Mouse (Mus musculus) MEL (cell line): ENCODE results near the gene March6. TPM values are rescaled to one million over a fixed set of nuclear protein-coding genes. Genes with fewer than 3 reads are reported as not detected.
A peak's percentile ranks its signal among the peaks of the same experiment; 100 is the strongest.

Experiments
- DNase-seq: peaks from one replicate; pipeline ENCODE4 v3.0.0; 2011; ENCODE audit warnings: low read depth, low spot score
- H3K27ac ChIP-seq: 2 replicates; pipeline ENCODE4 v1.5.1; 2012; ENCODE audit warnings: low read depth, mild to moderate bottlenecking, control low read depth, low read length, moderate library complexity; ENCODE audit not compliant: control insufficient read depth
- H3K27me3 ChIP-seq, 2 experiments: fragments of 150-350 bp in 1 of 2; sonication (generic) in 1 of 2; 2 replicates each; pipeline ENCODE4 v1.6.1; 2012; ENCODE audit warnings: low read length in 2 of 2, mild to moderate bottlenecking in 2 of 2, improper control_type of control experiment in 1 of 2, moderate library complexity in 1 of 2; ENCODE audit not compliant: insufficient read depth in 2 of 2, control insufficient read depth in 1 of 2
- H3K36me3 ChIP-seq, 2 experiments: 2 replicates each; pipeline ENCODE4 v1.6.1; 2012 to 2014; ENCODE audit warnings: low read length in 2 of 2, improper control_type of control experiment in 1 of 2, inconsistent platforms in 1 of 2, mild to moderate bottlenecking in 1 of 2; ENCODE audit not compliant: insufficient read depth in 2 of 2, control insufficient read depth in 1 of 2
- H3K4me1 ChIP-seq, 2 experiments: fragments of 150-350 bp in 1 of 2; sonication (generic) in 1 of 2; 2 replicates each; pipeline ENCODE4 v1.6.1; 2012; ENCODE audit warnings: low read length in 2 of 2, improper control_type of control experiment in 1 of 2, mild to moderate bottlenecking in 1 of 2; ENCODE audit not compliant: insufficient read depth in 2 of 2, control insufficient read depth in 1 of 2
- H3K4me3 ChIP-seq, 2 experiments: fragments of 150-350 bp in 1 of 2; sonication (generic) in 1 of 2; 2 replicates each; pipeline ENCODE4 v1.5.1; 2012; ENCODE audit warnings: low read depth in 2 of 2, low read length in 2 of 2, mild to moderate bottlenecking in 2 of 2, moderate library complexity in 2 of 2, control low read depth in 1 of 2, improper control_type of control experiment in 1 of 2; ENCODE audit not compliant: control insufficient read depth in 1 of 2, insufficient read depth in 1 of 2
- H3K79me2 ChIP-seq: 2 replicates; pipeline ENCODE4 v1.6.1; 2012; ENCODE audit warnings: mild to moderate bottlenecking, low read length, moderate library complexity; ENCODE audit not compliant: control insufficient read depth, poor library complexity, insufficient read depth
- H3K9ac ChIP-seq: 2 replicates; pipeline ENCODE4 v1.6.1; 2012; ENCODE audit warnings: low read depth, mild to moderate bottlenecking, control low read depth, low read length, moderate library complexity; ENCODE audit not compliant: control insufficient read depth, poor library complexity, severe bottlenecking
- H3K9me3 ChIP-seq: fragments of 150-350 bp; sonication (generic); replicated peaks from 2 replicates; pipeline ENCODE4 v1.6.1; 2012; ENCODE audit warnings: mild to moderate bottlenecking, low read length, improper control_type of control experiment, moderate library complexity; ENCODE audit not compliant: insufficient read depth
- BHLHE40 ChIP-seq: IDR thresholded peaks from 2 replicates; pipeline ENCODE4 v1.6.1; 2012; ENCODE audit warnings: low read depth, mild to moderate bottlenecking, inconsistent platforms, low read length, improper control_type of control experiment, borderline replicate concordance
- CHD1 ChIP-seq: IDR thresholded peaks from 2 replicates; pipeline ENCODE4 v1.6.1; 2012; ENCODE audit warnings: low read depth, mild to moderate bottlenecking, inconsistent platforms, low read length, improper control_type of control experiment
- CHD2 ChIP-seq: IDR thresholded peaks from 2 replicates; pipeline ENCODE4 v1.6.1; 2011; ENCODE audit warnings: low read length, improper control_type of control experiment
- EP300 ChIP-seq, 2 experiments: IDR thresholded peaks; 2 replicates each; pipeline ENCODE4 v1.6.1; 2011; ENCODE audit warnings: improper control_type of control experiment in 2 of 2, low read length in 2 of 2, low read depth in 1 of 2, mild to moderate bottlenecking in 1 of 2
- ETS1 ChIP-seq: IDR thresholded peaks from 2 replicates; pipeline ENCODE4 v1.6.1; 2012; ENCODE audit warnings: low read depth, mild to moderate bottlenecking, inconsistent platforms, low read length, improper control_type of control experiment, moderate library complexity
- GATA1 ChIP-seq: IDR thresholded peaks from 2 replicates; pipeline ENCODE4 v1.6.1; 2011; ENCODE audit warnings: low read depth, low read length, improper control_type of control experiment
- HCFC1 ChIP-seq: IDR thresholded peaks from 2 replicates; pipeline ENCODE4 v1.6.1; 2012; ENCODE audit warnings: low read depth, mild to moderate bottlenecking, inconsistent platforms, low read length, improper control_type of control experiment, moderate library complexity
- JUND ChIP-seq: IDR thresholded peaks from 2 replicates; pipeline ENCODE4 v1.6.1; 2011; ENCODE audit warnings: low read depth, mild to moderate bottlenecking, improper control_type of control experiment, low read length
- MAFK ChIP-seq: IDR thresholded peaks from 2 replicates; pipeline ENCODE4 v1.6.1; 2011; ENCODE audit warnings: low read depth, mild to moderate bottlenecking, low read length, improper control_type of control experiment, borderline replicate concordance
- MAX ChIP-seq: IDR thresholded peaks from 2 replicates; pipeline ENCODE4 v1.6.1; 2011; ENCODE audit warnings: low read length, improper control_type of control experiment
- MAZ ChIP-seq: IDR thresholded peaks from 2 replicates; pipeline ENCODE4 v1.6.1; 2012; ENCODE audit warnings: low read depth, mild to moderate bottlenecking, inconsistent platforms, low read length, improper control_type of control experiment
- MXI1 ChIP-seq: IDR thresholded peaks from 2 replicates; pipeline ENCODE4 v1.6.1; 2011; ENCODE audit warnings: mild to moderate bottlenecking, low read depth, low read length, improper control_type of control experiment
- MYB ChIP-seq: IDR thresholded peaks from 2 replicates; pipeline ENCODE4 v1.6.1; 2011; ENCODE audit warnings: mild to moderate bottlenecking, low read depth, low read length, improper control_type of control experiment
- MYC ChIP-seq: IDR thresholded peaks from 2 replicates; pipeline ENCODE4 v1.6.1; 2011; ENCODE audit warnings: low read depth, mild to moderate bottlenecking, low read length, improper control_type of control experiment, moderate library complexity
- NELFE ChIP-seq: IDR thresholded peaks from 2 replicates; pipeline ENCODE4 v1.6.1; 2011; ENCODE audit warnings: low read depth, low read length, improper control_type of control experiment
- NRF1 ChIP-seq: IDR thresholded peaks from 2 replicates; pipeline ENCODE4 v1.6.1; 2014; ENCODE audit warnings: low read depth, mild to moderate bottlenecking, inconsistent platforms, low read length, improper control_type of control experiment, moderate library complexity; ENCODE audit not compliant: poor library complexity, insufficient read depth, severe bottlenecking
- POLR2A ChIP-seq, 2 experiments: IDR thresholded peaks; 2 replicates each; pipeline ENCODE4 v1.6.1; 2011 to 2012; ENCODE audit warnings: low read length in 2 of 2, mild to moderate bottlenecking in 2 of 2, control low read depth in 1 of 2, improper control_type of control experiment in 1 of 2, low read depth in 1 of 2, moderate library complexity in 1 of 2; ENCODE audit not compliant: control insufficient read depth in 1 of 2, insufficient read depth in 1 of 2, poor library complexity in 1 of 2
- POLR2AphosphoS2 ChIP-seq: IDR thresholded peaks from 2 replicates; pipeline ENCODE4 v1.6.1; 2011; ENCODE audit warnings: low read length, improper control_type of control experiment
- POLR2AphosphoS5 ChIP-seq: IDR thresholded peaks from 2 replicates; pipeline ENCODE4 v1.6.1; 2012; ENCODE audit warnings: low read depth, borderline replicate concordance, mild to moderate bottlenecking, inconsistent platforms, low read length, moderate library complexity, mixed read lengths
- RAD21 ChIP-seq: IDR thresholded peaks from 2 replicates; pipeline ENCODE4 v1.6.1; 2011; ENCODE audit warnings: mild to moderate bottlenecking, low read depth, low read length, improper control_type of control experiment
- RCOR1 ChIP-seq: IDR thresholded peaks from 2 replicates; pipeline ENCODE4 v1.6.1; 2012; ENCODE audit warnings: low read depth, mild to moderate bottlenecking, inconsistent platforms, low read length, improper control_type of control experiment
- SIN3A ChIP-seq: IDR thresholded peaks from 2 replicates; pipeline ENCODE4 v1.6.1; 2012; ENCODE audit warnings: low read length, improper control_type of control experiment, inconsistent platforms
- TAL1 ChIP-seq: IDR thresholded peaks from 2 replicates; pipeline ENCODE4 v1.6.1; 2012; ENCODE audit warnings: mild to moderate bottlenecking, inconsistent platforms, low read length, moderate library complexity, mixed read lengths
- TBP ChIP-seq: IDR thresholded peaks from 2 replicates; pipeline ENCODE4 v1.8.0; 2011; ENCODE audit warnings: low read depth, low read length, improper control_type of control experiment
- TCF12 ChIP-seq: IDR thresholded peaks from 2 replicates; pipeline ENCODE4 v1.6.1; 2014; ENCODE audit warnings: low read depth, mild to moderate bottlenecking, inconsistent platforms, low read length, improper control_type of control experiment, moderate library complexity
- ZC3H11A ChIP-seq: IDR thresholded peaks from 2 replicates; pipeline ENCODE4 v1.6.1; 2012; ENCODE audit warnings: low read depth, mild to moderate bottlenecking, inconsistent platforms, low read length, improper control_type of control experiment
- ZKSCAN1 ChIP-seq: IDR thresholded peaks from 2 replicates; pipeline ENCODE4 v1.6.1; 2012; ENCODE audit warnings: low read depth, mild to moderate bottlenecking, inconsistent platforms, low read length, improper control_type of control experiment, moderate library complexity
- ZMIZ1 ChIP-seq: IDR thresholded peaks from 2 replicates; pipeline ENCODE4 v1.6.1; 2012; ENCODE audit warnings: low read depth, mild to moderate bottlenecking, inconsistent platforms, low read length, improper control_type of control experiment, moderate library complexity
- ZNF384 ChIP-seq: IDR thresholded peaks from 2 replicates; pipeline ENCODE4 v1.6.1; 2012; ENCODE audit warnings: low read depth, mild to moderate bottlenecking, inconsistent platforms, low read length, improper control_type of control experiment
- polyA plus RNA-seq, 2 experiments: library from polyadenylated mRNA; stranded (reverse) in 1 of 2; unstranded in 1 of 2; fragments of >175 nt in 1 of 2; fragments of >200 nt in 1 of 2; gene quantifications; 2 replicates each; pipeline versions ENCODE4 v1.2.1 to v1.2.4; 2012; ENCODE audit warnings: low replicate concordance in 2 of 2, low read depth in 1 of 2; ENCODE audit not compliant: insufficient read length in 2 of 2, insufficient read depth in 1 of 2, missing spikeins in 1 of 2
- total RNA-seq: library from RNA; depleted of rRNA; stranded (reverse); fragments of 300-350 nt; gene quantifications from 2 replicates; pipeline ENCODE4 v1.2.3, GENCODE M21; 2012

March6 gene
- total and polyA plus RNA-seq, 3 experiments: 37.9 to 114 (median 62.5) TPM

- TF ChIP-seq CHD1 (peak; percentile 58; the same call in 1 of the 2 replicates), ZMIZ1 (0 out of 2 replicates have a peak, but pooled peaks have one; percentile 54), MAZ (peak; percentile 56; the same call in 1 of the 2 replicates), RCOR1 (peak; percentile 39; the same call in 1 of the 2 replicates), HCFC1 (peak; percentile 32; the same call in 1 of the 2 replicates), BHLHE40 (peak; percentile 54; the same call in 1 of the 2 replicates), NRF1 (peak; percentile 24; the same call in 1 of the 2 replicates), MXI1 (peak; percentile 85), MAFK (0 out of 2 replicates have a peak, but pooled peaks have one; percentile 12), POLR2A (IDR thresholded peaks at IDR 0.05; ENCODE audit: control insufficient read depth in 1 of 2, insufficient read depth in 1 of 2, low read depth in 1 of 2, low read length in 2 of 2, poor library complexity in 1 of 2) (0 out of 4 replicates have a peak, but pooled peaks of 1 of the 2 experiments have one; percentile 33), TCF12 (peak; percentile 49)
These were observed 3.8 kb upstream of the March6 start (continued) for GRCm38 (mm10) chr15:31534421-31535258.

DNA sequence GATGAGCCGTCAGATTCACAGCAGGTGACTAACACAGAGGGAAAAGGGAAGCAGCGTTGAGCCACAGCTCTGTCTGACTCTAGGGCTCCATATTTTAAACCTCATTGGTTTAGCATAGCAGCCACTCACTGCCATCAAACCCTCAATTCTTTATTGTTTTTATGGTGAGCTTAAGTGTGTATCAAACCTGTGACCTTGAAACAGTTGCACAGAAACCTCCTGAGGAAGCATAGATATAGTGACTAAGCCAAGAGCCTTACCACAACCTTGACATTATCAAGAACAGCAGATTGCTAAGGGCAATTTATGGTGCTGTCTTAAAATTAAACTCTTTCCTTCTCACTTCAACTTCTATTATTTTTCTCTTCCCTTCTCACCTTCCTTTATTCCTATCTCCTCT is 2.7 kb upstream of the March6 start:
- H3K4me3 ChIP-seq: no peak overlapping the region
- DNase-seq: peak; percentile 97
- peak overlapping the region; percentile 97 for H3K9ac ChIP-seq
- no peaks in the 10 kb centered on the region for H3K27me3 ChIP-seq
- peaks cover 31% of the 10 kb centered on the region for H3K79me2 ChIP-seq
- H3K4me1 ChIP-seq: peaks cover 41 to 42% of the 10 kb centered on the region in 2 experiments
- peak; percentile 43; the same call in 1 of the 2 replicates for TF ChIP-seq MXI1
- TF ChIP-seq TCF12: peak; percentile 100
- TF ChIP-seq ETS1: peak; percentile 98
- TF ChIP-seq ZMIZ1: no peak
- peak in 1 of 2 experiments; percentile 40; a peak in 1 of 4 replicates for TF ChIP-seq POLR2A (IDR thresholded peaks at IDR 0.05; ENCODE audit: control insufficient read depth in 1 of 2, insufficient read depth in 1 of 2, low read depth in 1 of 2, low read length in 2 of 2, poor library complexity in 1 of 2)
- TF ChIP-seq JUND: peak; percentile 28
- TF ChIP-seq CHD1: no peak
- peak; percentile 49; the same call in 1 of the 2 replicates for TF ChIP-seq POLR2AphosphoS2
- peak; percentile 100 for TF ChIP-seq EP300 (IDR thresholded peaks at IDR 0.05; ENCODE audit: low read depth in 1 of 2, low read length in 2 of 2)
- TF ChIP-seq CHD2: no peak; the same call in 1 of the 2 replicates
- TF ChIP-seq MYB: peak; percentile 90
- TF ChIP-seq ZNF384: peak; percentile 56; the same call in 1 of the 2 replicates
- peak; percentile 91 for TF ChIP-seq RCOR1
- TF ChIP-seq TBP: peak; percentile 83
- peak; percentile 92 for TF ChIP-seq SIN3A
- peak; percentile 79; the same call in 1 of the 2 replicates for TF ChIP-seq BHLHE40
- peak; percentile 100 for TF ChIP-seq GATA1
- TF ChIP-seq TAL1: peak; percentile 100
- peak; percentile 81 for TF ChIP-seq MAFK
- no peak for TF ChIP-seq RAD21
- no peak for TF ChIP-seq MAX
- TF ChIP-seq MYC: peak; percentile 68
- no peak for TF ChIP-seq POLR2AphosphoS5
- TF ChIP-seq NELFE: no peak; the same call in 1 of the 2 replicates
- no peak for TF ChIP-seq ZC3H11A
- no peak for TF ChIP-seq ZKSCAN1
- H3K9me3 ChIP-seq: no peaks in the 10 kb centered on the region
- H3K36me3 ChIP-seq: peaks cover 0 to 49% of the 10 kb centered on the region in 2 experiments; a peak in 2 of 4 replicates
- H3K27ac ChIP-seq: peak overlapping the region; percentile 91
